Mouse (Mus musculus): ENCODE data around the gene Hs2st1. TPM values are rescaled to one million over a fixed set of nuclear protein-coding genes. Genes with fewer than 3 reads are reported as not detected.
A peak's percentile ranks its signal among the peaks of the same experiment; 100 is the strongest.

Gene Hs2st1
- 1.5 and 3.8 TPM in 2 replicates for polyA plus RNA-seq (2012; ENCODE audit: insufficient read depth, low replicate concordance)

DNA sequence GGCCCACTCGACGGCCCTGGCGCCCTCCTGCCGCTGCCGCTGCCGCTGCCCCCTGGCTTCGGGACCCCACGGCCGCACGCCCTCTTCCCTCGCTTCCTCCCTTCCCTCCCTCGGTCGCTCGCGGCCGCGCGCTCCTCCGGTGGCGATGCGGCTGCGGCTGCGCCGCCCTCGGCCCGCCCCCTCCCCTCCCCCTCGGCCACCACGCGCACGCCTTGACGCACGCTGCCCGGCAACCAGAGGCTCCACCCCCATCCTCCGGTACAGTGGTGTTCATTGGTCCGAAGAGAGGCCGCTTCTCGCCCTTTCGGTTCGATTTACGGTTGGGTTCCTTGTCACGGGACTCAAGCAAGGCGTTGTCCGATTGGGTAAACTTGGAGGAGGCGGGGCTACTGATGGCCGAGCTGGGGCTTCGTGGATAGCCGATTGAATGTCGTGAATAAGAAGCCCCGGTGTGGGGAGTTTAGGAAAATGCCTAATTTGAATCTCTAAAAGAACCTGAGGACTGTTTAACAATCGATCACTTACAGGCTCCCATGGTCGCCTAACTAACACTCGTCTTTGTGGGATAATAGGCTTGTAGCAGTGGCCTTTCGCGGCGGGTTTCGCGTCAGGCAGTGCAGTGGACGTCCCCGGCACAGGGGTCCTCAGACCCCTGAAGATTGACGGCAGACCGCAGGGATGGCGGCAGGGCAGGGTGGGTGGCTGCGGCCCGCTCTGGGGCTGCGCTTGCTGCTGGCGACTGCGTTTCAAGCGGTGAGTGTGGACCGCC lies at the start of gene Hs2st1, which contains the start of gene Selenof:
Gene Hs2st1, minus strand, starts transcription at position 135 of the 769 bp plus-strand sequence.
Gene Selenof, plus strand, starts transcription at position 258 of the 769 bp plus-strand sequence.
- peak within 1 kb of the TSS; percentile 98 for H3K4me3 ChIP-seq (replicated peaks)

DNA sequence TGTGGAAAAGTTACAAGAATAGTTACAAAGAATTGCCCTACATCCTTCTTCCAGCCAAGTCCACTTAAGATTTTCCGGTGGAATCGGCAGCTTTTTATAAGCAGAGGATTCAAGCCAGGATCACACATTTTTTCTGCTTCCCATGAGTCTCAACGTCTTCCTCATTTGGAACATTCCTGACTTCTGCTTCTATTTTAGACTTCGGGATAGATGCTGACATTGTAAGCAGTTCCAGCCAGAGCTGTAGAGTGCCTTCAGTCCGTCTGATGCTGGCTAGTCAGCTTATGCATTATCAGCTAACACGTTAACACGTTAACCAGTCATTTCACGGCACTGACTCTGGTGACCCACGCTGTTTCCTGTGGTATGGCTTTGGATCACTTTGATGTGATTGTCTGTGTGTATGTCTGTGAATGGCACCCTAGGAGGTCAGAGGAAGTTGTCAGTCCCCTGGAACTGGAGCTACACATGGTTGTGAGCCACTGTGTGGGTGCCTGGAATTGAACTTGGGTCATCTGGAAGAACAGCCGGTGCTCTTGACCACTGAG lies 47.7 kb upstream of the Hs2st1 start:
- TF ChIP-seq FLI1 (IDR thresholded peaks at IDR 0.05; ENCODE audit: low read length) (no peak), GATA1 (IDR thresholded peaks at IDR 0.05; ENCODE audit: borderline replicate concordance, low read length) (no peak)
- H3K4me3 ChIP-seq (replicated peaks), result peak overlapping the region; percentile 43
- H3K27me3 ChIP-seq (replicated peaks), result no peaks in the 10 kb centered on the region

More for the DNA sequence above, at the start of gene Hs2st1, which contains the start of gene Selenof:
- Histone ChIP-seq H3K9me3 (no peaks in the 10 kb centered on the region), H3K4me1 (peaks cover 60% of the 10 kb centered on the region), H3K27me3 (replicated peaks) (no peaks in the 10 kb centered on the region), H3K36me3 (replicated peaks; ENCODE audit: low read length) (peaks cover 30% of the 10 kb centered on the region)
- TF ChIP-seq GATA1 (IDR thresholded peaks at IDR 0.05; ENCODE audit: borderline replicate concordance, low read length), result no peak
- TF ChIP-seq FLI1 (IDR thresholded peaks at IDR 0.05; ENCODE audit: low read length), result no peak

DNA sequence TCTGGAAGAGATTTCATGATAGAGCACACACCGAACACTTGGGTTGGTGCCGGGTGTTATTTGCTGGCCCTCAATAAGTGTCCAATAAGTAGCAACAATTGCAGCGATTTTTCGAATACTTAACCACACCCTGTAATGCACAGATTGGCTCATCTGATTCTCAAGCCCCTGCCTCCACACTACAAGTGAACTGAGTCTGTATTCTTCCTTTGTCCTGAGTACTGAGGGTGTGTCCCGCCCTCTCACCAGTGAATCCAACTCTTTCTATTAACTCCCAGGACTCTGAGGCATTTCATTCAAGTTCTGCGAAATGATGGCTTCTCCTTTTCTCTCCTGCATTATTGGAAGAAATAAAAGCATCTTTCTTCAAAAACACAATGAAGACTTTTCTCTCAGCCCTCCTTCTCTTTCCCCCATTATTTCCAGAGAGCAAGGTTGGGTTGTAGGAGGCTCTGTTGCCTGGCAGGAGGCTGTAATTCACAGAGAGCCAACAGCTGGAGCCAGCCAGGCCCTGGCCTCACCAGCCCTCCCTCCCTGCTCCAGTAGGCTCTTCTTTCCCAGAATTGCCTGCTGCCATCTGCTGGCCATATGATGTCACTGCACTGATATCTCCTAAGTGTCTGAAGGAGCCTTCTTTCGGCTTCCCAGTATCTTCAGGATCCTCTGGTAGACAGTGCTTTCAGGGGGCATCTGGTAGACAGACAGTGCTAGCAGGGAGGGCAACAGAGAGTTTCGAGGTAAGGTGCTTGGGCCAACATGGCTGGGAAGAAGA lies 46.9 kb upstream of the Hs2st1 start:
- H3K4me3 ChIP-seq (replicated peaks), result no peak overlapping the region
- H3K9me3 ChIP-seq, result peaks cover 4% of the 10 kb centered on the region
- H3K4me1 ChIP-seq, result peaks cover 49% of the 10 kb centered on the region
- no peaks in the 10 kb centered on the region for H3K27me3 ChIP-seq (replicated peaks)
- H3K36me3 ChIP-seq (replicated peaks; ENCODE audit: low read length), result peaks cover 7% of the 10 kb centered on the region
- TF ChIP-seq GATA1 (IDR thresholded peaks at IDR 0.05; ENCODE audit: borderline replicate concordance, low read length) (no peak), FLI1 (IDR thresholded peaks at IDR 0.05; ENCODE audit: low read length) (no peak)

More for the DNA sequence above, 47.7 kb upstream of the Hs2st1 start:
- H3K36me3 ChIP-seq (replicated peaks; ENCODE audit: low read length), result peaks cover 9% of the 10 kb centered on the region
- H3K4me1 ChIP-seq, result peaks cover 43% of the 10 kb centered on the region
- peaks cover 4% of the 10 kb centered on the region for H3K9me3 ChIP-seq

DNA sequence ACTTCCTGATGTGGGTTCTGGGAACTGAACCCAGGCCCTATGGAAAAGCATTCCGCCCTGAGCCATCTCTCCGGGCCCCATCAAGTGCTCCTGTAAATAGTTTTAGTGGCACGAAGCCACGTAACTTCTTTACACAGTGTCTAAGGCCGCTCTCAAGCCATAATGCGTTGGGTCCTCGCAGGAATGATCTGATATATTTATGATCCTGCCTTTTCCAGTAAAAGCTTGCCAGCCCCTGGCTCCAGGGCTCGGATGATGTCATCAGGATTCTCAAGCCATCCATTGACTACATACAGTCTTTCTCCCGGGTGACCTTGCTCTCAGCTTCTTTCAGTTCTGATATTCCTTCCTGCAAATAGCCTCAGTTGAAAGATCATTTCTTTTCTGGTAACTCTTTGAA lies 45.5 kb upstream of the Hs2st1 start:
- H3K36me3 ChIP-seq (replicated peaks; ENCODE audit: low read length), result peaks cover 7% of the 10 kb centered on the region
- no peaks in the 10 kb centered on the region for H3K27me3 ChIP-seq (replicated peaks)
- H3K4me1 ChIP-seq, result peaks cover 63% of the 10 kb centered on the region
- H3K9me3 ChIP-seq, result peaks cover 4% of the 10 kb centered on the region
- no peak for TF ChIP-seq GATA1 (IDR thresholded peaks at IDR 0.05; ENCODE audit: borderline replicate concordance, low read length)
- TF ChIP-seq FLI1 (IDR thresholded peaks at IDR 0.05; ENCODE audit: low read length), result no peak
- H3K4me3 ChIP-seq (replicated peaks), result no peak overlapping the region

DNA sequence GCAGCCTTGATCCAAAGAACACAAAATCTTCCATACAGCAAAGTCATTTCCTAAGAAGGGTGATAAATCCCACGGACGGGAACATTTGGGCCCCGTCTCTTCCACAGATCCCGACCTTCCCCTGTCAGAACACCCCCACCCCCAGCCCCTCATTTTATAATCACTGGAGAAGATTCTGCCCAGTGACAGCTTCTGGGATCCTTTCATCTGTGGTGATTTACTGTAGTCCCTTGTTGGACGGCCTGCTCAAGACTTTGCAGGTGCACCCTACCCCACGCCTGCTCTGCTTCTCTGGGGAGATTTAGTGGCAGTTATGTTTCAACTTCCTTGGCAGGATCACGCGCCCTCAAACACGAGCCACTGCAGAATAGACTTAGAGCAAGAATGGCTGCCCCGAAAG lies 44.7 kb upstream of the Hs2st1 start:
- no peaks in the 10 kb centered on the region for H3K27me3 ChIP-seq (replicated peaks)
- no peak overlapping the region for H3K4me3 ChIP-seq (replicated peaks)
- H3K4me1 ChIP-seq, result peaks cover 70% of the 10 kb centered on the region
- peaks cover 9% of the 10 kb centered on the region for H3K36me3 ChIP-seq (replicated peaks; ENCODE audit: low read length)
- peaks cover 4% of the 10 kb centered on the region for H3K9me3 ChIP-seq
- TF ChIP-seq FLI1 (IDR thresholded peaks at IDR 0.05; ENCODE audit: low read length), result no peak
- TF ChIP-seq GATA1 (IDR thresholded peaks at IDR 0.05; ENCODE audit: borderline replicate concordance, low read length), result no peak

DNA sequence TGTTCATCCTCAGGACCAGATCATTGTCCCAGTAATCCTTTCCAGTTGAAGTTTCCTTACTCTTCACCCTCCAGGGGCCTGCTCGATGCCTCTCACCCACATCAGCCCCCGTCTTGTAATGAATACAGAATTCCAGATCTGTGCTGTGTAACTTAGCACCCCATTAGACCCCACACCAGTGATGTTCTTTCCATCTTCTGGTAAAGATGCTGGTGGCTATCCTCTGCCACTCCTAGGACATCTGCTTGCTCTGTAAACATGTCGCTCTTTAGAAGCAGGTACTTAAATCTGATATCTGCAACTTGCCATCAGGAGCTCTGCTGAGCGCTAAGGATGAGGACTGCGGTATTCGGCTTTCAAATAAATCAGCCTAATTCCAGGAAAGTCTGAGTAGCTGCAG lies 44.3 kb upstream of the Hs2st1 start:
- Histone ChIP-seq H3K9me3 (peaks cover 5% of the 10 kb centered on the region), H3K4me3 (replicated peaks) (no peak overlapping the region), H3K36me3 (replicated peaks; ENCODE audit: low read length) (peaks cover 13% of the 10 kb centered on the region), H3K4me1 (peaks cover 75% of the 10 kb centered on the region), H3K27me3 (replicated peaks) (no peaks in the 10 kb centered on the region)
- TF ChIP-seq FLI1 (IDR thresholded peaks at IDR 0.05; ENCODE audit: low read length) (no peak), GATA1 (IDR thresholded peaks at IDR 0.05; ENCODE audit: borderline replicate concordance, low read length) (no peak)

DNA sequence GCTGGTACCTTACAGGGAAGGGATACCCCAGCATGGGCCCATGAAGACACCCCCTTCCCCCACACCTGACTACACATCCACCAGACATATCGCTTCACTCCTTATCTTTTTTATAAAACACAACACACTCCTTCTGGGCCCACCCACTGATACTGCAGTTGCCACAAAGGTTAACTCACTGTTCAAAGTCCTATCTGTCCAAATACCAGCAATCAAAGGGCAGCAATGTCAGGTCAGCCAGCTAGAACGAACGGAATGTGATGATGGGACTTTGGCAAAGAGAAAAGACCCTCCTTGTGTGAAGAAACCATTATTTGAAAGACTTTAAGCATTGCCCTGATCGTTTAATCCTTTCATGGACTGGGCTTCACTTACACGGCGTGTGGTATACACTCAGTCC lies 42.4 kb upstream of the Hs2st1 start:
- Histone ChIP-seq H3K9me3 (peaks cover 4% of the 10 kb centered on the region; the same call in 1 of the 2 replicates), H3K36me3 (replicated peaks; ENCODE audit: low read length) (peaks cover 9% of the 10 kb centered on the region), H3K4me3 (replicated peaks) (no peak overlapping the region), H3K4me1 (peaks cover 78% of the 10 kb centered on the region), H3K27me3 (replicated peaks) (no peaks in the 10 kb centered on the region)
- TF ChIP-seq GATA1 (IDR thresholded peaks at IDR 0.05; ENCODE audit: borderline replicate concordance, low read length) (no peak), FLI1 (IDR thresholded peaks at IDR 0.05; ENCODE audit: low read length) (no peak)

DNA sequence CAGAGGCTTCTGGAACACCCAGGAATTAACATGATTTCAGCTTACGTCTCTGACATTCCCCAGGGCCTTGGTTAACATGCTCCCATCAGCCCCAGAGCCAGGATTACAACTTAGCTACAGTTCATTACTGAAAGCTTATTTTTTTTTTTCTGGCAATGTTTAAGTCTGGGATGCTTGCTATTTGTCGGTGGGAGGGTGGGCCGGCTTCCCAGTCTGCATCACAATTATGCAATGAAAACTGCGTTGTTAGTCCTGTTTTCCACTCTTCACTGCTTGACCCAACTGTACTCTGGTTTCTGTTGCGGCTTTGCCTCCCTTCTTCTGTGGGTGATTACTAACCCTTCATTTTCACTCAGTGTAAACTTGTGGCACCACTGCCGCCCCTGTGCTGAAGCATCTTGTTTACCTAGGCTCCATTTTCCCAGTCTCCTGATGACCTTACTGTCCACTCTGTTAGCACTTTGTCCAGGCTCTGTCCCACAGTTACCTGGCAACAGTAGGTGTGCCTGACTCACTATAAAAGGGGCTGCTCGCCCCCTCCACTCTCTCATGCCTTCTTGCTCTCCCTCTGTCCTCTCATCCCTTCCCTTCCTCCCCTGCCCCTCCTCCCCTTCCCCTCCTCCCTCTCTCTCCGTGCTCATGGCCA lies 41.8 kb upstream of the Hs2st1 start:
- Histone ChIP-seq H3K4me3 (replicated peaks) (no peak overlapping the region), H3K36me3 (replicated peaks; ENCODE audit: low read length) (peaks cover 9% of the 10 kb centered on the region), H3K4me1 (peaks cover 78% of the 10 kb centered on the region), H3K27me3 (replicated peaks) (no peaks in the 10 kb centered on the region), H3K9me3 (peaks cover 4% of the 10 kb centered on the region; the same call in 1 of the 2 replicates)
- no peak for TF ChIP-seq FLI1 (IDR thresholded peaks at IDR 0.05; ENCODE audit: low read length)
- no peak for TF ChIP-seq GATA1 (IDR thresholded peaks at IDR 0.05; ENCODE audit: borderline replicate concordance, low read length)

DNA sequence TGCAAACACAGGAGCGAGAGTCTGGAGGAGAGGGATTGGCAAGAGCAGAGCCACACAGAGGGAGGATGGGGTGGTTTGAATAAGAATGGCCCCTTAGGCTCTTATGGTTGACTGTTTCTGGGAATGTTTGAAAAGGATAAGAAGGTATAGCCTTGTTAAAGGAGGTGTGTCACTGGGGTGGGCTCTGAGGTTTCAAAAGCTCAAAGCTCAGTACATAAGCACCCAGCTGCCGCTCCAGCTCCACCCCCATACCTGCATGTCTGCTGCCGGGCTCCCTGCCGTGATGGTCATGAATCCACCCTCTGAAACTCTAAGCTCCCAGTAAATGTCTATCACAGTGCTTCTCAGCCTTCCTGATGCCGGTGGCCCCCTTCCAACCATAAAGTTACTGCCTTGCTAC lies 40.8 kb upstream of the Hs2st1 start:
- Histone ChIP-seq H3K4me3 (replicated peaks) (no peak overlapping the region), H3K27me3 (replicated peaks) (no peaks in the 10 kb centered on the region), H3K36me3 (replicated peaks; ENCODE audit: low read length) (peaks cover 11% of the 10 kb centered on the region), H3K9me3 (peaks cover 4% of the 10 kb centered on the region; the same call in 1 of the 2 replicates), H3K4me1 (peaks cover 79% of the 10 kb centered on the region)
- TF ChIP-seq GATA1 (IDR thresholded peaks at IDR 0.05; ENCODE audit: borderline replicate concordance, low read length) (no peak), FLI1 (IDR thresholded peaks at IDR 0.05; ENCODE audit: low read length) (no peak)
